Mouse (Mus musculus): ENCODE measurements around the gene Fam162b. TPM values are rescaled to one million over a fixed set of nuclear protein-coding genes. Genes with fewer than 3 reads are reported as not detected.
A peak's percentile ranks its signal among the peaks of the same experiment; 100 is the strongest.

Fam162b gene
- total RNA-seq (2021), result not detected
- long read RNA-seq, experiment 1, result 0 reads
- long read RNA-seq, experiment 2, result 0 reads

DNA sequence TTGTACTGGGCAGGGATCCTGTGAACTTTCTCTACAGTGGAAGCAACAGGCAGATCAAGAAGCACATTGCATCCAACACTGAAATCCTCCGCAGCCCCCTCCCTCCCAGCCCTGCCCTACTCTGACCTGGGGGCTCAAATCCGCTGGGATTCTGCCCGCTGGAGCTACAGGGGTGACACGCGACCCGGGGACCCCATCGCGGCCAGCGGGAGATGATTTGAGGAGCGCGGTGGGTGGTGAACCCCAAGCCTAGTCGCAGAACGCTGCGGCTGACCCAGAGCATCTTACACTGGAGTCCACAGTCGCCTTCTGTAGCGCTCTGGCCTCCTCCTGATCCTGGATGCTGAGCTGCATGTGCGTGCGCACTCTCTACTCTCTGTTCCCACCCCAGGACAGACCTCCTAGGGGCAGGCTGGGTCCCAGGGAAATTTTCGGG is at the start of gene Fam162b:
TSS of gene Fam162b (minus strand) at position 379 of the 436 bp plus-strand sequence.
- intact Hi-C loops (cut with DNase I), result no loop called here
- no peak for DNase-seq

DNA sequence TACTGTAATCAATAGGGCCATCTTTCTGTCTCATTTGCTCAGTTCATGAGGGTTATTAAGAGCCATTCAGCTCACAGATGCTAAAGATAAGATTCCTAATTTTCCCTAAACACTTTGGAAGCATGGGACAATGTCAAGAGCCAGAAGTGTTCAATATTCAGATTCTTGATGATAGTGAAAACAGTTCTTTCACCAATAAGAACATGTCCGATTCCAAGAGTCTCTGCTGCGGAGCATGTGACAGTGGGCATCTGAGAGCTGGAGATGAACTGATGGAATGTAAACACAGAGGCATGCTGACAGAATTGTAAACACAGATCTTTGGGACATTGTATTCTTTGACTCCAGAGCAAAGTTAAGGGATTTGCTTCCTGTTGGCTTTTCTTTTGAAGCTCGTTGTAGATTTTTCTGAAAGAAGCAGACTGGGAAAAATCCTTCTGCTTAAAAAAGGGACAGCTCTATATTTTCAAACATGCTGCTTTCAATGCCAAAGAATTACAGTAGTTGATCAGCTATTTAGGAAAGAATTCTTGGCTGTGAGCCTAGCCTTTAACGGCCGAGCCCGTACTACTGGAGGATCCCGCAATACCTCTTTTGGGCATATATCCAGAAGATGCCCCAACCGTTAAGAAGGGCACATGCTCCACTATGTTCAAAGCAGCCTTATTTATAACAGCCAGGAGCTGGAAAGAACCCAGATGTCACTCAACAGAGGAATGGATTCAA is 41.3 kb upstream of the Fam162b start, which contains the start of gene Gprc6a:
TSS of gene Gprc6a (minus strand) at position 51 of the 726 bp plus-strand sequence.
- DNase-seq, result no peak
- intact Hi-C loops (cut with DNase I), result no loop called here

DNA sequence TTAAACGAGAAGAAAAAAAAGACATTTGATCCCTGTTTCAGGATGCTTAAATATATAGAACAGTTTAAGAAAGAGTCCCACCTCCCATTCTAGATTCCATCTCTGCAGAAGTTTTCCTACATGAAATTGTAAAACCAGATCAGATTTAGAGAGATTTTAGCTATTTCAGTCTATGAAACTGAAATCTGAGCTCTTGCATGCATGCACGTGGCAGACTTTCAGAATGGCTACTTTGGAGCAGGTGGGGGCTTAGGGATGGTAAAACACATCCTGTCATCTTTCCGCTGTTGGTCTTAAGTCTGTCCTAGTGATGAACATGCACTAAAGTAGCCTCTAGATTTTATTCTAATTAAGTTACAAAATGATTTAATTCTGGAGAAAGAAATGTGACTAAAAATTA is 30.9 kb upstream of the Fam162b start:
- intact Hi-C loops (cut with DNase I), result no loop called here
- DNase-seq, result no peak

DNA sequence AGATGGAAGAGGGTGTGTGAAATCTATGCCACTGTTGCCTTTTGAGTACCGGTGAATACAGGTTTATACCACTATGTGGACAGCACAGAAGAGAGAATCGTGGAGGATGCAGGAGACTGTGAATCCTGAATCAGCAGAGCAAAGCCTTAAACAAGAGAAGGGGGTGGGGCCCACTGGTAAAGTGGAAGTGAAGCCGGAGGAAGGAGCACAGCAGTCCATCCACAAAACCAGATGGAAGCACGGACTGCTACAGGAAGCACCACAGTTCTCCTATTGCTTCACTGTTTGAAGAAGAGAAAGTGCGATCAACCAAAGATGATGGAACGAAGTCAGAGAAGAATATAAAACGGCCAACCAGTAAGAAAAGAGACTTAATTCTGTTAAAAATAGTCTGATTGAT is 29.8 kb upstream of the Fam162b start:
- DNase-seq, result no peak
- intact Hi-C loops (cut with DNase I), result no loop called here

DNA sequence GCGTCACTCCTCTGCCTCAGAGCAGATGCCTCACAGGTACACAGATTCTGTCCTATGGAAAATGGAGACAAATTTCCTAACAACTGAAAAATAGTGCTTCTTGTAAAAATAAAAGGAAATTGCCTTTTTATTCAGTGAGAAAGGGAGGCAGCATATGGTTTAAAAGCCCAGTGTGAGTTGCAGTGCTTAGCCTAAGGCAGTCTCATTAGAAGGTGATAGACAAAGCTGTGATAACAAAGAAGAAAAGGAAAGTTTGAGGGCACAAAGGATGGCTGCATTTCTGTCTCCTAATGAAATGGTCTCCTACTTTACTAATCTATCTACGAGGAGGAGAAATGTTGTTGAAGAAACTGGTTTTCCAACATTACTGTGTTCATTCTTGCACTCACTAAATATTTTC is 28.2 kb upstream of the Fam162b start:
- no peak for DNase-seq
- intact Hi-C loops (cut with DNase I), result no loop called here

DNA sequence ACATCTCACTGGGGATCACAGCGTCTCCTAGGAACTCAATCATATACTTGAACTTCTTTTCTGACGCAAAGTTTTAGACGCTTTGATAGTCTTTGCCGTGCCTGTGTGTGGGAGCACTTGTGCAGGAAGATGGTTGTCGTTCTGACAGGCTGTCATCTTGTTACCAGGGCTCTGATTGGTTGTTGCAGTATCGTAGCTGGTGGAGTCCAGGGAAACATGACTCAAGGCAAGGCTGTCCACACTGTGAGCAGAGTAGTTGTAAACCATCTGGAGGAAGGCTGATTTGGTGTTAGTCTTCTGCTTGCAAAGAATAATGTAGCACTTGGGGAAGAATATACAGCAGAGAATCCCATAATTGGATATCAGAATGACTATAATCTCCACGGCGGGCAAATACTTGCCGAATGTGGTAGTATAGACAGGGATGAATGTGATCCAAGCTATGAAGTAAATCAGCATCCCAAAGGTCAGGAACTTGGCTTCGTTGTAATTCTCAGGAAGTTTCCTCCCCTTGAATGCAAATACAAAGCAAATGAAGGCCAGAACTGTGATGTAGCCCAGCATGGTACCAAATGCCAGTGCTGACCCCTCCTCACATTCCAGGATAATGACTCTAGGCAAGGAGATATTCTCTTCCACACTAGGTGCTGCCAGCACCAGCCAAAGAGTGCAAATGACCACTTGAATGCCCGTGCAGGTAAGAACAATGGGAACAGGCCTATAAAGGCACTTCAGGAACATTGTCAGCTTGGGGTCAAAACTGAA is 24.7 kb upstream of the Fam162b start:
- no peak for DNase-seq
- intact Hi-C loops (cut with DNase I), result no loop called here

DNA sequence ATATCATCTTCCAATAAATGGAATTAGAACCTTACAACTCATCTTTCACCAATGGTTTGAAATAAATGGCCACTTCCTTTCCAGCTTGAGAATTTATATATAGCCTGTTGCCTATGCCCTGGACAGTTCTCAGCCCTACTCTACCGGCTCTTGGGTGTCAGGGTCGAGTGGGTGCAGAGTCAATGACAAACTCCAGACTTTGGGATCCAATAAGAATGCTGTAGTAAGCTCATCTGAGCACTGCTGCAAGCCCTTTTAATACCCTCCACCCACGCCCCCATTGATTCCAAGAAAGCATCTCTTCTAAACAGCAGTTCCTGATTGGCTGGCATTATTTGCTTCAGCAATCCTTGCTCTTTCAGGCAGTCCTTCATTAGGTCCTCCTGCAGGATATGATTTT is 23.1 kb upstream of the Fam162b start:
- no peak for DNase-seq
- intact Hi-C loops (cut with DNase I), result no loop called here

DNA sequence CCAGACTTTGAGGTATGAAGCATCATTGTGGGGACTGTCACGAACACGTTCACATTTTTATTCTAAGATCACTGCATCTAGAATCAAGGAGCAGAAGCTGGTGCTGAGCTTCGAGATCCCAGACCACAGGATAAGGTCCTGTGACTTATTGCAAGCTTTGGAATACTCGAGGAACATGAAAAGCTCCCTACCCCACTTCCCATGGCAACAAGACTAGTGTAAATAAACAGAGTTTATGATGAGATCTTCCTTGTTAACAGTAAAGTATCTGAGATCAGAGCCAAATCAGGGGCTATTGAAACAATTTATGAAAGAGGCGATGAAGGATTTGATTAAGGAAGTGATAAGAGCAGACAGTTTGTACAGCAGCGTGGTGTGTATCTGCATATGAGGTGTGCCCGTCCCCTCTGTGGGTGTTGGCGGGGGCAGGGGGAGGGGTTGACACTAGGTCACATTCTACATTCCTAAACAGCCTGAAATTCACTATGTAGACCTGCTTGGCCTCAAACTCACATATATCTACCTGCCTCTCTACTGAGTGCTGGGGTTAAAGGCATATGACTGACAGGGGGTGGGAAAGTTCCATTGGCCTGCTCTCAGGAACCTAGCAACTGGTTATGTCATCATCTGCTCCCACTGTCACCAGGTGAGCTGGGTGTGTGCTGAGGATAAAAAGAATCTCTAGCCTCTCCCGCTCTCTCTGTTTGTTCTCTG is 21.8 kb upstream of the Fam162b start:
- DNase-seq, result no peak
- intact Hi-C loops (cut with DNase I), result no loop called here

DNA sequence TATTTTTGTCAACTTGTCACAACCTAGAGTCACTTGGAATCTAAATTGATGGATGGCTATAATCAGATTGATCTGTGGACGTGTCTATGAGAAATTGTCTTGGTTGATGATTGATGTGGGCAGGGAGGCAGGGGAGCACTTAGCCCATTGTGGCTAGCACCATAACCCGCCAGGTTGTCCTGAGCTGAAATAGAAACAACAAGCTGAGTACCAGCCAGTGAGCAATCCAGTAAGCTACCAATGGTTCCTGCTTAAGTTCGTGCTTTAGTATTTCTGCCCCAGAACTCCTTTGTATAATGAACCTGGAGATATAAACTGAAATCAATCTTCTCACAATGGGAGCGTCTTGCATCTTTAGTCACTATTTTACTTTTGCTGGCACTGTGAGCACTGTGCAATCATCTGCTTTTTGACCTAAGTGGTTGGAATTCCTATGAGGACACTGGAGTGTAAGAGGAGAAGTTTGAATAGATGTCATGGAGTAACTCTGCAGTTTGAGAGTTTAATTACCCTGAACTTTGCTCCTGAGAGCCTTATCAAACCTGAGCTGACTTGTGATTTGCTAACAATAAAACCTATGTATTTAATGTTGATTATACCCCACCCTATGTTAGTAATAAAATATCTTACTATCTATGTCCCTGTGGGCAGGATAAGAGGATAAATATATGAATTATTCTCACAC is 19.6 kb upstream of the Fam162b start:
- intact Hi-C loops (cut with DNase I), result no loop called here
- DNase-seq, result no peak

DNA sequence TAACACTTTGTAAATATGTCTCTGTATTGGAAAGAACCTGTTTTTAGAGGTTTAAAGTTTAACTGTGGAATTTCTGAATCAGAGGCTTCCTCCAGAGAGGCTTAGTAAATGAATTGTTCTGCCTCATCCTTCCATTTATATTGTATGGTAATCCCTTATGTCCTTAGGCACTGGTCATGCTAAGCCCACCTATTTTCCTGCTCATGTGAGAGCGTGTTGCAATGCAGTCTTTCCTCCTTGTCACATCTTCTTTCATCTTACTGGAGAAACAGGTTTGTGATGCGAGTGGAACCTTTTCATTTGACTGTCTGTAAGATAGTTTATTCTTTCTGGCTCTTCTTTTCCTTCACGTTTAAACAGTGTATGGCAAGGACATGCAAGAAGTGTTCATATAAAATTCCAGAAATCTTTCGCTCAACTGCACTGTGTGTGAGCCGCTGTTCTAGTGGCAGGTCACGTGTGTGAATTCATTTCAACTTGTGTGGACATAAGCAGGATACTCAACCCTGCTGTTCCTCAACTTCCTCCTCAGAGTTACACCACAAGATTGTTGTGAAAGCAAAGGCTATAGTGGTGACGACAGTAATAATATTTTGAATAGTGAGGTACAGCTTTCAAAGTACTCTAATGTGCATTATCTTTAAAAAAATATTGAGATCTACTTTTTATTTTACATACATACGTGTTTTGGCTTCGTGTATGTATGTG is 6.8 kb upstream of the Fam162b start:
- intact Hi-C loops (cut with DNase I), result loop anchor here (5.0 kb wide), 1 partner anchor 60 kb away; no protein-coding TSS in a partner anchor
- DNase-seq, result no peak

DNA sequence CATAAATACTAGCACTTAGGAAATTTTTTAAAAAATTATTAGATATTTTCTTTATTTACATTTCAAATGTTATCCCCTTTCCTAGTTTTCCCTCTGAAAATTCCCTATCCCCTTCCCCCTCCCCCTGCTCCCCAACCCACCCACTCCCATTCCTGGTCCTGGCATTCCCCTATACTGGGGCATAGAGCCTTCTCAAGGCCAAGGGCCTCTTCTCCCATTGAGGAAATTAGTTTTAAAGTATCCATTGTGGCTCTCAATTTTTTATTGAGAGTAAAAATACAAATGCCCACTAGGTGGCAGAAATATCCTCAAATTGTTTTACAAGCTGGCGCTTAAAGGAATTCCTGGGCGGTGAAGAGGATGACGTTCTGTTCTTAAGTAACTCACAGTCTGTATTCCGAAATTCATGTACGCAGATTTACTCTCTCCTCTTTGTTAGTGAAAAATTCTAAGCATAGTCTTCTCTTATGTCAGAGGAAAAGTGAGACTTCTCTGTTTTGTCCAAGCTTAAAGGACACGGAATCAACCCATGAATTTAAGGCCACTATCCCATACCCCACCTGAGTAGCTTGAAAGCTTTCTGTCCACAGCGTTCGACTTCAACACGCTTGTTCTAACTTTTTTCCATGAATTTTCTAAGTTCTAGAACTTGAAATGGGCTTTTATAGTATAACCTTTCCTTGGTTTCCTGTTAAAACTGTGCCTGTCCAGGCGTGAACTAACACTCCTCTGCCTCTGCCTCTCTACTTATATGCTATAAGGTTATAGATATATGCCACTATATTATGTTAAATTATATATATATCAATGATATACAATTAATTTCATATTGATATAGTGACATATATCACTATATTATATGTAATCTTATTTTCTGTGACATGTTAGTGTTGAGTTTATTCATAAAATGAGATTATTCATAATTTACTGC is 4.9 kb upstream of the Fam162b start:
- peak in 1 of 2 experiments; percentile 22 for DNase-seq
- intact Hi-C loops (cut with DNase I), result loop anchor here (5.0 kb wide), 1 partner anchor 62 kb away; no protein-coding TSS in a partner anchor

DNA sequence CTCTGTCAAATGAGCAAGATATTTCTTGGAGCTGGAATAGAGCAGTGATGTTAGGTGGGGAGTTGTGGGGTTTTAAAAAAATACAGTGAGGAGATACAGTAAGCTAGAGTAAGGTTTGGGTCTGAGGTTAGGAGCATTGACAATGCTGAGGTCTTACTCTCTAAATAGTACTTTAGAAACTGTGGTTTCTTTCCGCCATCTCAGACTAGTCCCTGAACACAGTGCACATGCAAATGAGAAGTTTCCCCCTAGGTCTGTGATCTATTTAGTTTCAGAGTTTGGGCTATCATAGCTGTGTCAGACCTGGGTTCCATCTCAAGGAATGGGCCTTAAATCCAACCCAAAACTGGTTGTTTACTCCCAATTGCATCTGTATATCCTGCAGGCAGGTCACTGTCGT is 1.3 kb upstream of the Fam162b start:
- no peak for DNase-seq
- intact Hi-C loops (cut with DNase I), result no loop called here

DNA sequence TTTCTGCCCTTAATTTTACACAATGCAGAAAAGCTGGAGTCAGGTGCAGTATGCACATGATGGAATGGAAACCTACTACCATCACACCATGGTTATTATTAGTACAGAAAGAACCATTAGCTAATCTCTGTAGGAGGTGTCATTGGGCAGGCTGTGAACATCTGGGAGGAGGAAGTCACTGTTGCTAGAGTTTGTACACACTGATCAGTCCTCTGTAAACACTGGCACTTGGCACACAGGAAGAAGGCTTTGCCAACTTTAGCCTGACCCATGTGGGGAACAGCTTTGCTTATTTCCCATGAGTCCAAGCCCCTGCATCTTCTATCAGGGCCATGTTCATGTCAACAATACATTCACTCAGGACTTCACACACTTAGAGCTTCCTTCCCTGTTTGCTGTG is 5.4 kb downstream of the Fam162b start:
- intact Hi-C loops (cut with DNase I), result no loop called here
- no peak for DNase-seq

DNA sequence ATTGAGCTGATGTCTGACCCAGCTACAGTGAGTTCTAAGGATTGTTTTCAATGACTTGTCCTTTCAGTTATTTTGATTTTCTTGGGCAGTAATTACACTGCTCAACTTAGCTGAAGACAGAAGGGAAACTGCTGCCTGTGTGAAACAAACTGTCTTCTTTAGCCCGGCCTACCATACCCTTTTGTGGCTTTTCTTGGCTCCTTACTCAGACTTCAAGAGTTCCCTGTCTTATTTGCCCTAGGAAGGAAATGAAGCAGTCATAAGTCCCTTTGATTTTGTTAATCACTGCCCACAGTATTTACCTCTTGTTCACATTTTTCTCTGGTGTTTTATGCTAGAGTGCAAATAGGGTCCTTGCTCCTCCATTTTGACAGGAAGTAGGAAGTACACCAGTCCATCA is 5.9 kb downstream of the Fam162b start:
- no peak for DNase-seq
- intact Hi-C loops (cut with DNase I), result no loop called here

DNA sequence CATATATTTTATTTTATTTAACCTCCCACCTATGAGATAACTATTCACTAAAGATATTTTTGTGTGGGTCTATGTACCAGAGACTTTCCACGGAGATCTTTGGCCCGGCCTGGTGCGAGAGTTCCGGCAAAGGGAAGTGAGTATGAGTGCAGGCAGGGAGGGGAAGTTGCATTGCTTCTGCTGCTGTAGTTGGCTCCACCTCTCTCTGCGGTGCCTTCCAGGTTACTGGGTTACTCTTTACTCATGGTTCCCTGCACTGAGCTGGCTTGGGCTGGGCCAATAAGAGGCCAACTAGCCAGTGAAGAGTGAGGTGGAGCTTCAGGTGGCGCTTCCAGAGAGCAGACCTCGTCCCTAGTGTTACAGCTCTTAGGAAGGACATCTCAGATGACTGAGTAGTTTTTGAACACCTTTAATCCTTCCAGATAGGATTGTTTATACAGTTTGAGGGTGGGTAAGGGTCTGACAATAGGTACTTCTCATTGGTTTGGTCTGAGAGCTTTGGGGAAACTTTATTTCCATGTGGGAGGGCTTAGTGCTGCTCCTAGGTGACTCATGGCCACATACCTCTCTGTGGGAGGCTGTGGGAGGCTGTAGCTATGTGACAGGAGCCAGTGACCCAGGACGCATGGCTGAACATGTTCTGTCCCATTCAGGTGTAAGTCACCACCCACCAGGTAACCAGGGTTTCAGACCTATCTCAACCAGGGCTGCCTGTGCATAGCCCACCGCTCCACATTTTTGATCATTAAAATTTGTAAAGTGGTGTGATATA is 18.9 kb downstream of the Fam162b start:
- intact Hi-C loops (cut with DNase I), result no loop called here

DNA sequence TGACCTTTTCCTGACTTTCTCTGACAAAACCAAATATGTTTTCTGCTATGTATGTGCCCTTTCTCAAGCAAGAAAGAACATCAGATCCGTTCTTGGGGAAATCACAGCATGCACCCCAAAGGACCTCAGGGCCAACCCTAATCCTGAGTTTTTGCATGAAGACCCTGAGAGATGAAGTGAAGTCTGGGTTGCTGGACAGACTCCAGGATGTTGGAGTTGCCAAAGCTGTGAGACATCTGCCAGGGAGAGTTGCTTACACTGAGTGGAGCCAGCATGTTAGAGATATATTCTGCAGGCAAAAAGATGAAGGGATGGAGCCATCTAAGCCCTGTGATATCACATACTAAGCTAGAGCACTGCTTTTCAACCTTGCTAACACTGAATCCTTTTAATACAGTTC is 34.3 kb downstream of the Fam162b start:
- intact Hi-C loops (cut with DNase I), result no loop called here
- no peak for DNase-seq

More for the DNA sequence above, 18.9 kb downstream of the Fam162b start:
- DNase-seq, result no peak

DNA sequence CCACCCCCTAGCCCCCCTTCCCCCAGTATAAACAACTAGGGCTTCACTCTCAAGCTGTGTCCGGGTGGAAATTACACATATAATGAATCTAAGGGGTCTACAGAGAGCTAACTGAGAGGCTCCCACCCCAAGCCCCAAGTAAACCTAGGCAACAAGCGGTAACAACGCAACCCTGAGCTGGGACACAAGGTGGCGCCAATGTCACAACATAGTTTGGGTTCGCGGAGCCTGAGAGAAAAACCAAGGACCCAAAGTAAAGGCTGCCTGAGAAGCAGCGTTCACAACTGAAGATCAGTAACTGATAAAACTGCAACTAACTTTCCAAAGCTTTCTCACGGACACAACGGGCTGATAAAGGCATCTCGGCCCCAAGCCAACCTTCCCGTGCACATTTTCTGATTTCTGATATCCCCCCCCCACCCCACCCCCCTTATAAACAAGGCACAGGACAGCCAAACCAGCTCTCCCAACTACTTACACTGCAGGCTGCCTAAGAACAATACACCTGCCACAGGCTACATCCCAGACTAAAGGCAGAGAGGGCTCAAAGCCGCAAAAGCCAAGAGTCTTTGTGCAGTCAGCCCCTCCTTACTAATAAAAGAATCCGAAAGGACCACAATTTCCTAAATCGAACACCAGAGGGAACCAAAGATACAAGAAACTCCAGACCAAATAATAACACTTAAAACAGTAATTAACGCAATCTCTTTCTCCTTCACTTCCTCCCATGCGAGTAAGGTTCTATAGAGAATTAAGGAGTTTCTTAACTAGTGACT is 36.8 kb downstream of the Fam162b start:
- DNase-seq, result peak; percentile 66 to 77
- intact Hi-C loops (cut with DNase I), result no loop called here
